Mouse (Mus musculus): ENCODE measurements around the gene Trpm3.

DNA sequence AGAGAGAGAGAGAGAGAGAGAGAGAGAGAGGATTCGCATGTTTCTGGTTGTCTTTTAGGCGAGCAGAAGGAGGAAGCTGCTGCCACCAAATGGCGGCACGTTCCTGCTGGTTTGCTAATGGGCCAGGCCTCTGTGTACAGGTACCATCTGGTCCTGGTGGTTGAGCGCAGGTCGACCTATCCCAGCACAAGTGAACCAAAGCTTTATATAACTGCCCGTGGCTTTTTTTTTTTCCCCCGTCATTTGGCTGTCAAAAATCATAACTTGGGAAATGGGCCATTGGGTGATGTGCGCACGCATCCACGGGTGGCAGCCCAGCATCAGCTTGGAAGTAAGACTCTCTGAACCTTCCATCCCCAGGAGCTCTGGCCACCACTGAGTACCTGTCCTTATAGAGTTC lies 745.5 kb downstream of the Trpm3 start:
- TF ChIP-seq CTCF (IDR thresholded peaks at IDR 0.05; ENCODE audit: low read depth) = no peak
- TF ChIP-seq EP300 (IDR thresholded peaks at IDR 0.05; ENCODE audit: low read depth) = no peak
